Mouse (Mus musculus) ovary, postnatal 36 days (tissue): ENCODE results near the gene Coro1c.

ENCODE experiments used
- DNase-seq: peaks from one replicate; pipeline ENCODE4 v3.0.0; 2022; ENCODE audit warnings: low spot score, mixed read lengths

The Coro1c gene

DNA sequence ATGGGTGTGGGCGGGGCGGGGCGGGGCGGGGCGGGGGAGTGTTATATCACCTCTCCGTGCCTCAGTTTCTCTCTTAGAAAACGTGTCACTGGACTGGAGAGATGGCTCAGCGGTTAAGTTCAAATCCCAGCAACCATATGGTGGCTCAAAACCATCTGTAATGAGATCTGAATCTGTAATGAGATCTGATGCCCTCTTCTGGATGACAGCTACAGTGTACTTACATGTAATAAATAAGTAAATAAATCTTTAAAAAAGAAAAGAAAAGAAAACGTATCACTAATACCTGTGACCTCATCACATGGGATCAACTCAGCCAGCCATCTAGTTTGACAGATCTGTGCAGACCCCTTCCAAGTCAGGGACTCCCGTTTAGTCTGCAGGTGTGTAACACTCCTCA is 21.0 kb upstream of the Coro1c start:
- DNase-seq, result no peak

DNA sequence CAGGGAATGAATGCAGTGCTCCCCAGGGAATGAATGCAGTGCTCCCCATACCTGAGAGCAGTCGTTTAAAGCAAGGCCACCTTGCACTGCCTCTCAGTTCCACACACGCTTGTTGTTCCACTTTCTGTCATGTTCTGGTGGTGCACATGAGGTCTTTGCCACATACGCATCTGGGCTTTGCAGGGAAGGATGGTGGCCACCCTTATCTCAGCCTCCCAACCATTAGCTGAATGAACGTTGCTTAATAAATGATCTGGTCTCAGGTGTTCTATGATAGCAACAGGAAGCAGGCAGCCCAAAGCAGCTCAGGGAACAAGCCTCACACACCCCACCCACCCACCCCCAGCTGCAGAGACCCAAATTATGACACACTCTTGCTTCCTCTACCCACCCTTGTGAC is 16.1 kb upstream of the Coro1c start:
- DNase-seq, result no peak

DNA sequence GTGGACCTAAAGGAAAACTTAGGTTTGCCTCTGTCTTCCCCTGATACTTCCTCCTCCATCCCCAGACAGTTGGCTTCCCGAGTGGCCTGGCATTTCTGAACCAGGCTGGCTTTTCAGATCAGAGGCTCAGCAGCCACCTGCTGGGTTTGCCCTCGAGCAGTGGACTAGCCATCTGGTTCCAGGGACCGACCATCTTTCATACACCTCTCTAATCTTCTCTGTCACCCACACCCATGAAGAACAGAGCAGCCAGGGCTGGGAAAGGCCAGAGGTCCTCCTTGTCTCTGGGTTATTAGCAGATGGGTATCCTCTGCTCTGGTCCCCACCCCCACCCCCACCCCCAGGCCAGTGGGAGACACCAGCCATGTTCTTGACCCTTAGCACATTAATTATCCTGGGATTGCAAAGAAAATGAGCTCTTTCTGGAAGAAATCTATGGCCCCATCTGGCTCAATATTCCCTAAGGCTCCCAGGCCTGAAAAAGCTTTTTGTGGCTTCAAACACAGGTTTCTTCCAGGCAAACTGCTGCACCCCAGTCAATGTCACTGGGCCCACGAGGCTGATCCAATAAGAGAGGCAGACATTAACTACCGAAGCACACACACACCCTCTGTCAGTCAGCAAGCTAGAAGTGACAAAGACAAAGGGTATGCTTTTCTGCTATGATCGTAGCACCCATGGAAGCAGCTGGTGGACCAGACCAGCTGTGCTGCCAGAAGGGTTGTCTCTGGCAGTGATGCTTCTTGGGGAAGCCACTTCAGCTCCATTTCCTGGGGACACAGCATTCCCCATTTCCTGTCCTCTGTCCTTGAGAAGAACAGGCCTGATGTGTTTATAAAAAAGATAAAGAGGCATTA is 13.0 kb upstream of the Coro1c start:
- no peak for DNase-seq

DNA sequence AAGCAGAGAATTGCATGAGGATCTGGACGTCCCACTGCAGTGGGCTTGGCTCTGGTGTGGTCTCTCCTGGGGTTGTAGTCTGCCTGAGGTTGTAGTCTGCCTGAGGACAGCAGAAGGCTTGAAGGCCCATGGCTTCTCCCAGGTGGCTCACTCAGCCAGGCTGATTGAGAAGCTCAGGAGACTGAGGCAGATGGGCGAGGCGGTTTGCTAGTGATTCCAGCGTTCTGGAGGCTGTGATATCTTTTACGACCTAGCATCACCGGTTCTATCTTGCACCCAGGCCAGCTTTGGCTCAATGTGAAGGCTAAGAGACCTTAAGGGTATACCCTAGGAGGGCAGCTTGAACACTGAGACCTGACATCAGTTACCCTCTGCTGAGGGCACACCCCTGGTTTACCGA is 10.5 kb upstream of the Coro1c start:
- DNase-seq, result no peak

DNA sequence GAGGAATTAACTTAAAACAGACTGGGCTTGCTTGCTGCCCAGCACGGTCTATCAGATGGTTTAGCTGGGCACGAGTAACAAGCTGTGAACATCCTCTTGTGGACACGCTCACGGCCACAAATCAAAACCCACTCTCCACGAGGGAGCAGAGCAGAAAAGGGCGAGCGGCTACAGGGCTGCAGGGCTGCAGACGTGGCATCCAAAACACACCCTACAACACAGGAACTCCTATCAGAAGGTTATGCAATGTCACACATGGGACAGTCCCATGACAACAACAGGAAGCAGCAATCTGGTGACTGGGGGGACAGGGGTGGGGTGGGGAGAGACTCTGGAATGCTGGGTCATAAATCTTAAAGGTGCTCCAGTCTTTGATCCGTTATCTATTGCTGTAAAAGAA is 10.1 kb upstream of the Coro1c start:
- no peak for DNase-seq

DNA sequence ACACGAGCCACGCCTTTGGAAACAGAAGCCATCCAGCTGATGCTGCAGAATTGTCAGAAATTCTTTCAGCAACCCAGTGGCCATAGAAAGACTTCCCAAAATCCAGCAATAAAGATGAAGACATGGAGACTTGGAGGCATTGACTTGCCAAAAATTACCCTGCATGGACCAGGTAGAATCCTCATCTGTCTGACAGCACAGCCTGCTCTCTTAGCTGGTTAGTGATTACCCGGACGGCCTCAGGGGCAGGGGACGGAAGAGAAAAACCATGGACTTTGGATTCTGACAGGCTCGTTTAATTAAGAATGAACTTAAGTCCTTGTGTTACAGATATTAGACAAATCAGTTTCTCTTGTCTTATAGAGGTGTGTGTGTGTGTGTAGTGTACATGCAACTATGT is 2.1 kb upstream of the Coro1c start:
- DNase-seq, result no peak

DNA sequence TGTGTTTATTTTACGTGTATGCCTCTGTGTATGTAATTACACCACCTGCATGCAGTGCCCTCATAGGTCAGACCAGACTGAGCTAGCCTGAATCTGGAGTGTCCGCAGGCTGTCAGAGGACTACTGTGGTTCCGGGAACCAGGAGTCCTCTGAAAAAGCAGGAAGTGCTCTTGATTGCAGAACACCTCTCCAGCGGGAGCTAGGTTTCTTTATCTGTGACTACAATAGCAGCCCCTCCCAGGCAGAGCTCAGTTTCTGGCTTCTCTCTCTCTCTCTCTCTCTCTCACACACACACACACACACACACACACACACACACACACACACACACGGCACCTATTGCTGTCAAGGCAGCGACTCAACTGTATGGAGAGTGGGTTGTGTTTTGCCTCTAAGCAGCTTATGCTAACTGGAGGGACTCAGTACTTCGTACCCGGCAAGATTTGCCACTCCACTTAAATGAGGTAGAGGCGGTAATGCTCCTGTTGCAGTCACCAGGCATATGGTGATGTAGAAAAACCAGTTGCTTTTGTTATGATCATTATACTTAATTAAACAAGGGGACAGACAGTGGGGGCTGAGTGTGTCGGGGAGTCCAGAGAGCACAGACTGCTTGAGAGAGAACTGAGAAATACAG is 1.6 kb upstream of the Coro1c start:
- DNase-seq, result no peak

DNA sequence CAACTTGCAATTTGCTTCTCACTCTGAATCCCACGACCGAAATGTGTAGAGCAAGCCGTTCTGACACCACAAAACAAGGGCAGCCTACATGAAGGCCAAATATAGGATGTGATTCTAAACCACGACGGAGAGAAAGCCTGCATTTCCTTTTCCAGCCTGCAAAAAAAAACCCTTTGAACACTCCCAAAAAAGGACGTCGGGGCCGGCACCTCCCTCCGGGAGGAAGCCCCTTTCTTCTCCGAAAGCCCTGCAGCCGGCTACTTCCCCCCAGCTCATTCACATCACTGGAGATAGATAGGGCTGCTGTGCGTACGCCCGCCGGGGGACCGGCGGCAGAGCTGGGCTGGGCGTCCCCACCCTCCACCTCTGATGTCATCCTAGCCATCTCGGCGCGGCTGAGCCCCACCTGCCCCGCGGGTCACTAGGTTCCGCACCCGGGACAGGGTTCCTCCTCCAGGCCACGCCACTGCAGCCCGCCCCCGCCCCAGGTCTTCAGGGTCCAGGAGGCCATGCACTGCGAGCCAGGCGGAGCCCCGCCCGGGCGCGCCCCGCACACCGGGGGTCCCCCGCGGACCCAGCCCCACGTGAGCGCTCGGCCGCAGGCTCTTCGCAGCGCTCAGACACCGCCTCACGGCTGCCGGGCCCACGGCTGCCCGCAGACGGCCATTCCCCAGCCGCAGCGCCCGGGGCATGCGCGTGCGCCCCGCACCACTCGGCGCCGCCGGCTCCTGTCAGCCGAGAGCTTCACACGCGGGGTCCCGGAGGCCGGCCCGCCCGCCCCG is 581 bp downstream of the Coro1c start:
- peak; percentile 56 for DNase-seq

DNA sequence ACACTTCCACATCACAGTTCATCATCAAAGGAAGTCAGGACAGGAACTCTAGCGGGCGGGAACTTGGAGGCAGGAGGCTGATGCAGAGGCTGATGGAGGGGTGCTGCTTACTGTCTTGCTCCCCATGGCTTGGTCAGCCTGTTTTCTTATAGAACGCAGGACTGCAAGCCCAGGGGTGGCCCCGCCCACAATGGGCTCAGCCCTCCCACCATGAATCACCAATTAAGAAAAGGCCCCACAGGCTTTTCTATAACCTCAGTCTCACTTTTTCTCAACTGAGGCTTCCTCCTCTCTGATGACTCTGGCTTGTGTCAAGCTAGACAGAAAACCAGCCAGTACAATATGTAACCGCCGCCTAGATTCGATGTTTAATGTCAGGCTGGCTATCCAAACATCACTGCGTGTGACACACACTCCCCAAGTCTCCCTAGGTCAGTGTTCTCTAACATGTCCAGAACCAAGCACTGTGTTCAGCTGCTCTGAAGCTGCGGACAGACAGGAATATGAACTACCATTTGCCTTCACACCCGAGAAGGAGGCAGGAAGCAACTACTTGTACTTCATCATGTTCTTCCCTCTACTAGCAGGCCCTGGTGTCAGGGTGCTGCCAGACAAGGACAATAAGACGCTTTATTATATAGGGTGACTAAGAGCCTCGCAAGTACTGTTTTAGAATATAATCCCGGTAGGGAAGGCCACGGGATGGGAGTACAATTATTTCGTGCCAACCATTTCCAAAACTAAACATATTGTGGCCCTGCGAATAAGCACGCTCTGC is 1.4 kb downstream of the Coro1c start:
- no peak for DNase-seq

DNA sequence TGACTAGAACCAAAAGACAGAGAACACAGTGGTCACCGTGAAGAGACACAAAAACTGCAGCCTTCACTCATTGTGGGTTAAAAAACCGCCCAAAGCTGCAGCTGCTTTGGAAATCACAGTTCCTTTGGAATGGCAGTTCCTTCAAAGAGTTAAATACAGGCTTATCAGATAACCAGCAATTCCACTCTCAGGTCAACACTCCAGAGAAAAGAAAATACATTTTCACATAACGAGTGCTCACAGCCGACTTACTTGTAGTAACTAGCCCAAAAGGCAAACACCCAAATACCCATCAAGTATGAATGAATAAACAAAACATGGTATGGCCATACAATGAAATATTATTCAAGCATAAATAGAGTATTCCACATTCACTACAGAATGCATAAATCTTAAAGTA is 3.6 kb downstream of the Coro1c start:
- DNase-seq, result no peak

DNA sequence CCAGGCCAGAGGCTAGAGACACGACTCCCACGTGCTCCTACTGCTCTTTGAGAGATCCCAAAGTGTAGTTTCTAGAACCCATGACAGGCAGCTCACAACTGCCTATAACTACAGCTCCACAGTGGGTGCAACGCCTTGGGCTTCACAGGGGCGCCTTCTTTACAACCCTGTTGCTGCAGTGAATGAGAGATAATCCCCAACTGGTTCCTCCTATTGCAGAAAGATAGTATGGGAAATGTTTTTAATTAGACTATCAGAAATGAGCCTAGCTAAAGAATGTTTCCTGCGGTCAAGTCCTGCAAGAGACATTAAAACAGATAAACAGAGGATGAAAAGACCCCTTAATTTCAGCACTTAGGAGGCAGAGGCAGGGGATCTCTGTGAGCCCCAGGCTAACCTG is 5.6 kb downstream of the Coro1c start:
- no peak for DNase-seq

DNA sequence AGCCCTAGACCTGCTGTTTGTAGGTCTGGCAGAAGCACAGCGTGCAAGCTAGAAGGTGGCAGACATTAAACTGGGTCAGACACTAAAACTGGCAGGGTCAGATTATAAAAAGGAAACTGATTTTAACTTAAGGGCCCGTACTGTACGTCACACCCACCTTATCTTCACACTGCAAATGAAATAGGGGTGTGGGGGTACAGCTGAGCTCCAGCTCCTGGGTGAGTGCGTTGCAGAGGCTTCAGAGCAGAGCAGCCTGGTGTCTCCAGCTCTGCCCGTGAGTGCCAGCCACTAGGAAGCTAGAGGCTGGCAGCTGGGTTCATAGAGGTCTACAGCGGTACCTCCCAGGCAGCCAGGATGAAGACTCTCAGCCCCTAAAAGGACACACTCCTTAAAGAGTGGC is 6.5 kb downstream of the Coro1c start:
- no peak for DNase-seq

DNA sequence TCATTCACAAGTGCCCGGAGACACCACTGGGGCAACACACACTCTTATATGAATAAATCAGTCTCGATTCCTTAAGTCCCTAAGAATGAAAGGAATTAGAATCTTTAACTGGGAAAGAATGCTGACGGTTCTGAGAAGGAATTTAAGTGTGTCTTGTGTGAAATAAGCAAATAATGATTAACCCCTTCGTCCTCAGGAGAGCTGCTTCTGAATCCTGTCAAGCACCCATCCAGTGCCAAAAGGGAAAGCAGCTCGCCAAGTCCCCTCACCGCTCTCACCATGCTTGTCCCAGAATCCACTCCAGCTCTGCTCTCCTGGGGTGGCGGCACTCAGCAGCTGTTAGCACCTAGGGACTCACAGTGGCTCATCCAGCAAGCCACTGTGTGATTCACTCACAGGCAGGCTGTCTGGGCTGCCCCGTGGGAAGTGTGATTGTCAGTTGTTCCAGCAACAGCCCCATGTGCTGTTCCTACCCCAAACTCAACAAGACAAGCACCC is 7.4 kb downstream of the Coro1c start:
- no peak for DNase-seq

DNA sequence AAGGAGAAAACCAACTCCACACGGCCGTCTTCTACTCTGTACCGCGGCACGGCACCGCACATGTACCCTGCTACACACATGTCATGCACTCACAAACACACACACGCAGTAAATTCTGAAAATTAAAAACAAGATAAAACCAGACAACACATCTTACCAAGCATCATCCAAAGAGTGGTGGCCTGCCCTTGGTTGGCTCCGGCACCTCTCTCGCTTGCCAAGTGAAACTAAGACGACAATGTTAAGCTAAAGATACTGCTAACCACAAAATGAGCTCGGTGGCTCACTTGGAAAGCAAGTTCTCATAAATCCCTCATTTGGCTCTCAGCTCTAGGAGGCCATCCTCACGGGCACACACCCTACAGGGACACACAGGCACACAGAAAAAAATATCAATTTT is 9.0 kb downstream of the Coro1c start:
- no peak for DNase-seq

DNA sequence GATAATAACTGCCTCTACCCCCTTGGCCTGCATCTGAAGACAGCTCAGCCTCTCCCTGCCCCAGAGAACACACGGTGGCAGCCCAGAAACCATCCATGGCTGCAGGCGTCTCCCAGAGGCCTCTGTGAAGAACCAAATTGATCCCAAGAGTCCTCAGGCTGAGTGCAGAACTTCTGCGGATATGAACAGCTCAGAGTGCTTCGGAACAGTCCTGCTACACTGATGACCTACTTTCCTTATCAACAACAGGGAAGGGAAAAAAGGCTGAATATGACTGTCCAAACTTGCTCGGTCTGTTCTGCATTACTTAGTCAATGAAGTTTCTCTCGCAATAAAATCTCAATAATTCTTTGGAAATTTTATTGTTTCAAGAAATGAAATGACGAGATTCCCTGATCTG is 16.6 kb downstream of the Coro1c start:
- DNase-seq, result no peak

DNA sequence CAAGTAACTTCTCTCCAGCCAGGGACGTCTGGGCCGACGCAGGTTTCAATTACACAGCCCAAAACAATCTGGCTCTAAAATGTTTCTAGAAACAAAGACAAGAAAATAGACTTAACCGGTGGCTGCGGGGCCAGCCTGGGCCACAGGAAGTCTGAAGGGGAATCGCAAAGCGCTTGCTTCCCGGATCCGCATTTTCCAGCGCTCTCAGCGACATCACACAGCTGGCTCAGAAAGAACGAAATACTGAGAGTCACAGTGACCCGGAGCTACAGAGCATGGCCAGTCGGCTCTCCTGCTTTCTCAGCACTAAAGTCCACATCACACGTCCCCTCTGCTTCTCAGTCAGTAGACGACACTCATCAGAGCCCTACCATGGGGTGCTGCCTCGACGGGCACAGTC is 17.7 kb downstream of the Coro1c start:
- no peak for DNase-seq

DNA sequence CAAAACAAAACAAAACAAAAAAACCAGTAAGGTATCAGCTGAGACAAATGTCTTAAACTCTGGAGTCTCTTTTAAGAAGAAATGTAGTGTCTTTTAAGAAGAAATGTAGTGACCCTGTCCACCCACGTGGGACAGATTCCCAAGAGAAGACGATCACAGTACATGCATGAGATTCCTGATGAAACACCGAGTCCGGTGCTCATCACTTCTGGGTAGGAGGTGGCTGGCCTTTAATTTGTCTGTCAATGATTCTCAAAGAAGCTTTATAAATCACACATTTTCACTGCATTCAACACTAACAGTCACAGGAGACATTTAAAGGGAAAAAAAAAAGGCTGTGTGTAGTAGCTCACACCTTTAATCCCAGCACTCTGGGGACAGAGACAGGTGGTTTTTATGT is 18.6 kb downstream of the Coro1c start:
- no peak for DNase-seq

DNA sequence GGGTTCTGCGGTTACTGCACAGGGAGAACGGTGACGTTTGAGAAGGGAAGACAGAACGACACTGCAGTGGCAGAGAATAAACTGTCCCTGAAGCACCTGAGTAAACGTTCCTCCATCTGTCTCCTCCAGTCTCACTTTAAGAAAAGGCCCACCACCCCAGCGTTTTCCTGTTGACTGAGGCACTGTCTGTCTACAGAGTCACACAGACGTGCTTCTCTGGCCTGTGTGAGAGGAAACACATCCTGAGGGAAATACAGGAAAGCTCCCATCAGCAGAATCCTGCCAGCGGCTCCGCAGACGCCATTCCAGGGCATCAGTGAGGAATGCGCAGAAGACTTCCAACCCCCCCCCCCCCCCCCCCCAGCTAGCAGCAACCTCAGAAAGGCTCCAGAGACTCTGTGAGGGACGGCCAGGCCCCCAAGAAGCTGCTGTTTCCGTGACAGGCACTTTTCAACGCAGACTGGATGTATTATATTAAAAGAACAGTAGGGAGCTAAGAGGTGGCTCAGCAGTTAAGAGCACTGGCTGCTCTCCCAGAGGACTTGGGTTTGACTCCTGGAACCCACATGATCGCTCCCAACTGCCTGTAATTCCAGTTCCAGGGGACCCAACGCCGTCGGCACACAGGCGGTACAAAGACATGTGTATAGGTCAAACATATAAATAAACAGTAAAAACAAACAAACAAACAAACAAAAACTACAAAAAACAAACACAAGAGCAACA is 19.2 kb downstream of the Coro1c start:
- DNase-seq, result no peak

DNA sequence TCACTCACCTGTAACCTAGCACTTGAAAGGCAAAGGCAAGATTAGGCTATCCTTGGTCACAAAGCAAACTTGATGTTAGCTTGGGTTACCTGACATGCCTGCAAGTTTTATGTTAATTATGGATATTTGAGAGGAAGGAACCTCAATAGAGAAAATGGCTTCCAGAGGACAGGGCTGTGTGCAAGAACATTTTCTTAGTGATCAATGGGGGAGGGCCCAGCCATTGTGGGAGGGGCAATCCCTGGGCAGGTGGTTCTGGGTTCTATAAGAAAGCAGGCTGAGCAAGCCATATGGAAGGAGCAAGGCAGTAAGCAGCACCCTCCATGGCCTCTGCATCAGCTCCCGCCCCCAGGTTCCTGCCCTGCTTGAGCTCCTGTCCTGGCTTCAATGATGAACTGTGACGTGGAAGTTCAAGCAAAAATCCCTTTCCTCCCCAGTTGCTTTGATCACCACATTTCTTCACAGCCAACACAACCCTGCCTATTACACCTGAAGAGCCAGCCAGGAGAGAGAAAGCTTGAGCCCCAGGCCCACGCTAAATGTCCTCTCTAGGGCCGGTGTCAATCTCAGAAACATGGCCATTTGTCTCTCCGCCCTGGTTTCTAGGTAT is 20.3 kb downstream of the Coro1c start:
- no peak for DNase-seq

DNA sequence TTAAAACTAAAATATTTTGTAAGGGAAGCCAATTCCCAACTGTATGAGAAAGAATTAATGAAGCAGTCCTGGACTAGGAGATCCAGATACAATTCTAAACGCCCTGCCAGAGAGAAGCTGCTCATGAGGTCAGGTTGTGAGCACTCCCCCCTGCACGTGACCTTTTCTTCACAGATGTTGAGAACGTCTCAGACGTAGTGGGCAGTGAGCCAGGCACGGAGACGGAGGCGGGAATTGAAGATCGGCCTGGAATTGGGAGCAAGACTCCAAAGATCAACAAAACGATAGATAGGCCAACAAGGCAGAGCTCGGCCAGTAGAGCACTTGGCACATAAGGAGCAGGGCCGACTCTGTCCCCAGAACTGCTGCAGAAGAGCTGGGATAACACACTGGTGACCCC is 21.4 kb downstream of the Coro1c start:
- DNase-seq, result peak; percentile 65

DNA sequence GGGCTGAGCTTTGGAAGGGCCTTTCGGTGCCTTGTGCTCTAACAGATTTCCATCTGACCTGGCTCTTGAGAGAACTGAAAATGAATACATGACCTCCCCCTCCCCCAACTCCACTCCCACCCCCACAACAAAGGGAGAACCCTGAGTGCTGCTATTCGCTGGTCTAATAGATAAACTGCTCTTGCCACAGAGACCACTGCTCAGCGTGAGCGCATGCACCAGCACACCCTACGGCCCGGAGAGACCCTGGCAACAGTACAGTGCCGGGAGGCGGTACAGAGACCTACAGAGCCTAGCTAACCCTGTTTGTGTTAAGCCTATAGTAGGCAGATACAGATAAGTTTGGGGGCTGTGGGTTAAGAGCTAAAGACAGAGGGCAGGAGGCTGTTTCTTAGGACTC is 22.9 kb downstream of the Coro1c start:
- DNase-seq, result no peak
